Mouse (Mus musculus) hindbrain, embryonic 11.5 days (tissue): ENCODE results near the gene 1190007I07Rik. TPM values are rescaled to one million over a fixed set of nuclear protein-coding genes. Genes with fewer than 3 reads are reported as not detected.
A peak's percentile ranks its signal among the peaks of the same experiment; 100 is the strongest.
"Not testable (repeated sequence)": the region's sequence is repeated elsewhere in the genome, so short reads cannot be mapped to it uniquely, and the experiment has no call there.

Source experiments
- ATAC-seq: fragments of 200-750 bp; cut with Nextera tagmentation; 2 replicates; pipeline ENCODE4 v1.8.0; 2017; ENCODE audit warnings: mild to moderate bottlenecking, moderate TSS enrichment, moderate library complexity; ENCODE audit not compliant: low FRiP score
- DNase-seq: peaks from one replicate; pipeline ENCODE4 v3.0.0-alpha.2; 2015; ENCODE audit warnings: low spot score
- H3K27ac ChIP-seq: fragments of 300-500 bp; sonication (generic); 2 replicates; pipeline ENCODE4 v1.5.1; 2014; ENCODE audit warnings: mild to moderate bottlenecking, low read depth, low read length
- H3K27me3 ChIP-seq: fragments of 300-500 bp; sonication (generic); 2 replicates; pipeline ENCODE4 v1.6.1; 2014; ENCODE audit warnings: mild to moderate bottlenecking, low read length, moderate library complexity, mixed read lengths; ENCODE audit not compliant: control insufficient read depth, insufficient read depth
- H3K36me3 ChIP-seq: fragments of 300-500 bp; sonication (generic); 2 replicates; pipeline ENCODE4 v1.6.1; 2014; ENCODE audit warnings: mild to moderate bottlenecking, low read length, moderate library complexity, mixed read lengths; ENCODE audit not compliant: control insufficient read depth, insufficient read depth
- H3K4me1 ChIP-seq: fragments of 300-500 bp; sonication (generic); replicated peaks from 2 replicates; pipeline ENCODE4 v1.6.1; 2014; ENCODE audit warnings: low read length, mixed read lengths; ENCODE audit not compliant: control insufficient read depth, insufficient read depth
- H3K4me2 ChIP-seq: fragments of 300-500 bp; sonication (generic); replicated peaks from 2 replicates; pipeline ENCODE4 v1.6.1; 2014; ENCODE audit warnings: mild to moderate bottlenecking, low read depth, low read length
- H3K4me3 ChIP-seq: fragments of 300-500 bp; sonication (generic); 2 replicates; pipeline ENCODE4 v1.5.1; 2014; ENCODE audit warnings: low read depth, low read length
- H3K9ac ChIP-seq: fragments of 300-500 bp; sonication (generic); 2 replicates; pipeline ENCODE4 v1.6.1; 2014; ENCODE audit warnings: low read depth, low read length
- H3K9me3 ChIP-seq: fragments of 300-500 bp; sonication (generic); 2 replicates; pipeline ENCODE4 v1.6.1; 2016; ENCODE audit warnings: low read length; ENCODE audit not compliant: control insufficient read depth
- WGBS: fragments of 180-500 bp; shearing (Covaris S2); extraction: QIAGEN DNeasy Blood & Tissue Kit; methylation state at CpG from one replicate; pipeline ENCODE4 v1.1.7; 2014; 5-methylcytosine and 5-hydroxymethylcytosine counted together
- polyA plus RNA-seq: library from polyadenylated mRNA; unstranded; fragments of >200 nt; fragmentation: Nextera tagmentation; extraction: Ambion mirVana; gene quantifications from 2 replicates; pipeline ENCODE4 v1.2.1, GENCODE M21; 2014

The 1190007I07Rik gene
- polyA plus RNA-seq, 1 experiment from 2014 or later, result 33.7 TPM

DNA sequence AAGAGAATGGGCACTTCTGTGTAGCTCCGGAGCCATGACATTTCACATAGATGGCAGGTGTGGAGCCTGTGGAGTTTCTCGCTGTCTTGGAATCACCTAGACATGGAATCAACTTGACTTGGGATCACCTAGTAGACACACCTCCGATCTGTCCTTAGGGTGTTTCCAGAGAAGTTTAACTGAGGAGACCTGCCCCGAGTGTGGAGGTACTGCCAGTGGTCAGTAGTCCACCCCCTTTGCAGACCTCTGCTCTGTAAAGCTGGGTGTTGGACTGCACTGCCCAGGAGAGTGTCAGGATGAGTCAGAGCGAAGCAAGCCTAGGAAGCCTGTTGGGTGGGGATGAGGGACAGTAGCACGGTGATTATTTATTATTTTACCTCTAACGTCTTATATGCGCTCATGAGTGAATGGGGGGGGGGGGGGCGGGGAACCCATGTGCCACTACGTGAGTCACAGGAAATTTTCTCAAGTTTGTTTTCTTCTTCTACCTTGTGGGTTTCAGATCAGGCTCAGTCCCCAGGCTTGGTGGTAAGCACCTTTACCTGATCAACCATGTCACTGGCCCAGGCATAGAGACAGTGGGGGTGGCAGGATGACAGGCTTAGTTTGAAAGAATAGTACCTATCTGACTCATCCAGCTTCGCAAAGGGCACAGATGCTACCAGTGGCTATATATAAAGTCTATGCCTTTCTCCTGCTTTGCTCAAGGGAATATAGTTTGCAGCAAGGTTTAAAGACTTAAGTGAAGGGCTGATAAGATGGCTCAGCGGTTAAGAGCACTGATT, 9.7 kb upstream of the 1190007I07Rik start:
- H3K27me3 ChIP-seq, result no peaks in the 10 kb centered on the region
- DNase-seq (no peak), ATAC-seq (no peak)
- H3K36me3 ChIP-seq, result peaks cover 5% of the 10 kb centered on the region
- no peak overlapping the region for H3K4me2 ChIP-seq
- H3K27ac ChIP-seq, result no peak overlapping the region
- no peak overlapping the region for H3K9ac ChIP-seq
- H3K4me3 ChIP-seq, result no peak overlapping the region
- H3K9me3 ChIP-seq, result no peaks in the 10 kb centered on the region
- 96% methylated on average over 12 of the region's 12 CpGs for WGBS
- H3K4me1 ChIP-seq, result no peaks in the 10 kb centered on the region; the same call in none of the 2 replicates

DNA sequence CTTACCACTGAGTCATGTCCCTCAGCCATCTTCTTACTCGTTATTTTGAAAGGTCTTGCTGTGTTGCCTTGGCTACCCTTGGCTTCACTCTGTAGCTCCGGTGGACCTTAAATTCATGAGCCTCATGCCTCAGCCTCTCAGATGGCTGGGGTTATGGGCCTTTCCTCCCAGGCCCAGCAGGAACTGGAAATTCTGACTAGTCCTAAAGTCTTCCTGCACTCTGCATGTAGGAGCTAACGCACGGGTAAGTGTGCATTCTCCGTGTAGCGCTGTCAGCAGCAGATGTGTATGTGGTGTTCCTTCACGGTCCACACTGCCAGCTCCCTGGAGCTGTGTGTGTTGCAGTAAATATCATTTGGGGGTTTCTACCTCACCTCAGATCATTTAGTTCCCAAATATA, 8.1 kb upstream of the 1190007I07Rik start:
- ATAC-seq, result no peak
- Histone ChIP-seq H3K36me3 (peaks cover 3% of the 10 kb centered on the region; the same call in 1 of the 2 replicates), H3K27ac (no peak overlapping the region), H3K27me3 (no peaks in the 10 kb centered on the region), H3K9ac (no peak overlapping the region), H3K4me1 (no peaks in the 10 kb centered on the region; the same call in none of the 2 replicates), H3K4me3 (no peak overlapping the region), H3K9me3 (no peaks in the 10 kb centered on the region), H3K4me2 (peak overlapping the region; percentile 13)
- no peak for DNase-seq
- WGBS, result 87% methylated on average over 7 of the region's 7 CpGs

DNA sequence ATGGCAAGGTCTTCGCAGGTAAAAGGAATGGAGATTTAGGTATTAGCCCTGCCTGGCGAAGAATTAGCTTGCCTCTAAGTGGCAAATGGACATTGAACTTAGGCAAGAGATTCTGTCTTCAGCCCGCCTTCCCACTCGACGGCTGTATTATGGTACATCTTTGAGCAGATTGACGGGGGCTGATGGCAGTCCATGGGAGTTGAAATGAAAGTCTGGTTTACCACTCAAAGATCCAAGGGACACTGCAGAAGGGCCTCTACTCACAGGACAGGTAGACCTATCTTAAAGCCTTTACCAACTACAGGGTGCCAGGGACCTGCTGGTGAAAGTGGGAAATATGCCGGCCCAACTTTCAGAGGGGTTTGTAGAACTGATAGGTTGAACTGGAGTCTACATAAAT, 7.5 kb upstream of the 1190007I07Rik start:
- peaks cover 3% of the 10 kb centered on the region; the same call in 1 of the 2 replicates for H3K36me3 ChIP-seq
- 21% methylated on average over 7 of the region's 7 CpGs for WGBS
- no peaks in the 10 kb centered on the region for H3K27me3 ChIP-seq
- peak overlapping the region; percentile 78 for H3K4me2 ChIP-seq
- no peak for DNase-seq
- ATAC-seq, result no peak
- peak overlapping the region; percentile 90 for H3K9ac ChIP-seq
- H3K27ac ChIP-seq, result peak overlapping the region; percentile 24; the same call in 1 of the 2 replicates
- no peaks in the 10 kb centered on the region; the same call in none of the 2 replicates for H3K4me1 ChIP-seq
- H3K4me3 ChIP-seq, result peak overlapping the region; percentile 71
- no peaks in the 10 kb centered on the region for H3K9me3 ChIP-seq

DNA sequence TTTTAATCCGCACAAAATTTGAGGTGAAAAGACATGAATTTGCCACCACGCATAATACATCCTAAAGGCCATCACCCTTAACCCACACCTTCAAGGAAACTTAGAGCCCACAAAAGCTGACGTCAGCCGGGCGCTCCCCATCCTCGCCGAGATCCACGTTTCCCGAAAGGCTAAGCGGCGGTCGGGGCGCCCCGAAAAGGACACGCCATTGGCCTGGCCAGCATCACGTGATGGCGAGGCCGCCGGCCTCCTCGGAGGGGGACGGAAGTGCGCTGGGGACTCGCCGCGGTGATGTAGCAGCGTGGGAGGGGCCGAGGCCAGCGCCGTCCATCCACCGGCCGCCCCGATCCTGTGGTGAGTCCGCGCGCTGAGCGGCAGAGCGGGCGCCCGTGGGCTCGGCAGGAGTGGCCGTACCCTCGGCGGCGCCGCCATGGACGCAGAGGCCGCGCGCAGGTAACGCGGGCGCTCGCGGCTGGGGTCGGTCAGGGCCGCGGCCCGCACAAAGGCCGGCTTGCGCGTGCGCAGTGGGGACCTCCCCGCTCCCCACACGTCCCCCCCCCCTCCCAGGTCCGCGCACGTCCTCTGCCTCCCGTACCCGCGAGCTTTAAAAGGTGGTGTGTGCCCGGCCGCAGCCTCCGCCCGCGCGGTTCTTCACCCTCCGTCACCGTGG, 6.7 kb upstream of the 1190007I07Rik start, which contains the start of gene Tdg:
Tdg (plus strand) TSS at position 243 of the 670 bp plus-strand sequence.
- not testable (repeated sequence) for H3K36me3 ChIP-seq, H3K4me1 ChIP-seq, H3K27me3 ChIP-seq, H3K9me3 ChIP-seq
- peak; percentile 93 for DNase-seq
- H3K27ac ChIP-seq, result peak within 1 kb of the TSS; percentile 87
- peak within 1 kb of the TSS; percentile 71 for H3K4me3 ChIP-seq
- under 1% methylated on average over 45 of the region's 78 CpGs for WGBS
- peak within 1 kb of the TSS; percentile 86 for H3K4me2 ChIP-seq
- ATAC-seq, result peak; percentile 98
- peak within 1 kb of the TSS; percentile 90 for H3K9ac ChIP-seq

DNA sequence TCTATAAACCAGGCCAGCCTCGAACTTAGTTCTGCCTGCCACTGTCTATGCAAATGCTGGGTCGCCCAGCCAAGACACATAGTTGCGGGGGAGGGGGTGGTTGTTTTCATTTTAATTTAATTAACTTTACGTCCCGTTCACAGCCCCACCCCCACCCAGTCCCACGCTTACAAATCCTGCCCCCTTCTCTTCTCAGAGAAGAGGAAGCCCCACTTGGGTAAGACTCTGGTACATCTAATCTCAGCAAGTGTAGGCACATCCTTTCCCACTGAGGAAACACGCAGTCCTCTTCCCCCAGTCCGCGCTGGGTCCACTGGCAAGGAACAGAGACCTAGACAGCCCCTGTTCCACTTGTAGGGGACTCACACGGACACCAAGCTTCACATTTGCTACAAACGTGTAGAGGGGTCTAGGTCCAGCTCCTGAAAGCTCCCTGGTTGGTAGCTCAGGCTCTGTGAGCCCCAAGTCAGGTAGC, 6.1 kb upstream of the 1190007I07Rik start:
- peaks cover 3% of the 10 kb centered on the region; the same call in 1 of the 2 replicates for H3K36me3 ChIP-seq
- no peaks in the 10 kb centered on the region for H3K27me3 ChIP-seq
- no peaks in the 10 kb centered on the region; the same call in none of the 2 replicates for H3K4me1 ChIP-seq
- peak overlapping the region; percentile 86 for H3K4me2 ChIP-seq
- WGBS, result 3% methylated on average over 11 of the region's 11 CpGs
- DNase-seq (no peak), ATAC-seq (peak; percentile 70)
- H3K9me3 ChIP-seq, result no peaks in the 10 kb centered on the region
- peak overlapping the region; percentile 71 for H3K4me3 ChIP-seq
- peak overlapping the region; percentile 90 for H3K9ac ChIP-seq
- H3K27ac ChIP-seq, result peak overlapping the region; percentile 80

GRCm38 (mm10) chr10:82623553-82623932, 515 bp upstream of the 1190007I07Rik start:
- peak overlapping the region; percentile 69 for H3K27ac ChIP-seq
- H3K4me3 ChIP-seq, result peak overlapping the region; percentile 64
- H3K27me3 ChIP-seq, DNase-seq, H3K36me3 ChIP-seq, H3K4me1 ChIP-seq, H3K9me3 ChIP-seq: not testable (repeated sequence)
- 2% methylated on average over 2 of the region's 2 CpGs for WGBS
- ATAC-seq, result peak; percentile 20
- H3K4me2 ChIP-seq, result peak overlapping the region; percentile 47
- H3K9ac ChIP-seq, result peak overlapping the region; percentile 79

- Histone ChIP-seq H3K27ac (no peak overlapping the region), H3K36me3 (no peaks in the 10 kb centered on the region), H3K9me3 (no peaks in the 10 kb centered on the region), H3K4me2 (peak overlapping the region; percentile 47), H3K27me3 (no peaks in the 10 kb centered on the region), H3K4me3 (peak overlapping the region; percentile 64), H3K4me1 (no peaks in the 10 kb centered on the region), H3K9ac (peak overlapping the region; percentile 79)
- DNase-seq (peak; percentile 15), ATAC-seq (no peak; the same call in 1 of the 2 replicates)
- WGBS, result 29% methylated on average over 9 of the region's 9 CpGs
Observed at GRCm38 (mm10) chr10:82622235-82622634, 793 bp downstream of the 1190007I07Rik start.

- H3K4me1 ChIP-seq, H3K4me2 ChIP-seq, H3K9ac ChIP-seq, H3K9me3 ChIP-seq, ATAC-seq, H3K36me3 ChIP-seq, H3K4me3 ChIP-seq, H3K27me3 ChIP-seq, DNase-seq, H3K27ac ChIP-seq: not testable (repeated sequence)
- 75% methylated on average over 4 of the region's 4 CpGs for WGBS
Observed at GRCm38 (mm10) chr10:82594421-82594820, 28.6 kb downstream of the 1190007I07Rik start.
